In the genomic region with DNA sequence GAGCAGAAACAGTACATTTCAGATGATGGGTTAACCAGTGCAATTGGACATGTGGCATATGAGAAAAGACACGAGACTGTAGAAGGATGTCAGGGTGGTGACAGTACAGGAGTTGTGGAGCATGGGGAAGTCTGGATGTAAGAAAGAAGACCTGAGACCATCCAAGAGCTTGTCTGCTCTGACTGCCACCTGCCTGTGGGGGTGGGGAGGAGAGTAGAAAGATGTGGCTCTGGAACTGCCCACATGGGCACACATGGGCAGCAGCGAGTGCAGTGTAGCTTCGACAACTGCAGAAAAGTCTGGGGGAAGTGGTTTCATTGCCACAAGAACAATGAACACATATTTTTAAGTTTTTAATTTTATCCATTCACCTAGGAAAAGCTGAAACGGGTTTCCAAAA, we compare ENCODE assay signal across 8 mouse cellular contexts. TPM values are rescaled to one million over a fixed set of nuclear protein-coding genes. Genes with fewer than 3 reads are reported as not detected.
A peak's percentile ranks its signal among the peaks of the same experiment; 100 is the strongest.
DNase-seq lines count a peak whose midpoint lies in the region; ATAC-seq and TF ChIP-seq lines count a peak whose summit lies in the region.

No protein-coding gene starts in this region.

- peak overlapping the region; percentile 88; the same call in 1 of the 2 replicates for H3K4me3 ChIP-seq in gastrocnemius, adult 2 months

- peak overlapping the region; percentile 84; the same call in 1 of the 2 replicates for H3K27ac ChIP-seq in gastrocnemius, adult 2 months

- no peaks in the 10 kb centered on the region for H3K27me3 ChIP-seq in splenic B cell, adult 2 months (ENCODE audit: control insufficient read depth, insufficient read depth, low read length, poor library complexity, severe bottlenecking)

- TF ChIP-seq CTCF in gastrocnemius, adult 2 months (IDR thresholded peaks at IDR 0.05), result no peak

- intact Hi-C loops in gastrocnemius, adult 2 months (cut with DNase I), result no loop called here

- peaks cover 4% of the 10 kb centered on the region; the same call in 1 of the 2 replicates for H3K36me3 ChIP-seq in splenic B cell, adult 2 months (ENCODE audit: control insufficient read depth, insufficient read depth, low read length, poor library complexity, severe bottlenecking)

- ATAC-seq in erythroid progenitor cell, adult 5-6 weeks (replicated peaks; ENCODE audit: low FRiP score, poor library complexity, severe bottlenecking), result 0 out of 2 replicates have a peak, but pooled peaks have one; percentile 16

- DNase-seq in gastrocnemius, adult 2 months, result no peak
- DNase-seq in gastrocnemius, postnatal 4 days (ENCODE audit: low spot score in 2 of 2), result no peak
- DNase-seq in B cell, adult 2 months, result peak; percentile 76 to 80
- DNase-seq in liver, result peak; percentile 56
- DNase-seq in splenic B cell, adult 2 months (ENCODE audit: low read depth, low spot score), result peak; percentile 75
- no peak for DNase-seq in cerebellum, postnatal 25 days
- DNase-seq in frontal cortex, postnatal 25 days (ENCODE audit: low spot score in 2 of 2), result no peak

RNA-seq across cellular contexts. Expression of gene Sema4b, which starts 10.7 kb away (rescaled TPM):
- 1 to 10 TPM; 1.8 to 2.1 TPM for total RNA-seq in gastrocnemius, adult 2 months (2021)
- 1 to 10 TPM; 5.4 to 5.6 TPM for total RNA-seq in gastrocnemius, postnatal 4 days (2021)
- total RNA-seq in erythroid progenitor cell, adult 5-6 weeks (2015; ENCODE audit: low replicate concordance), result 106 and 122 TPM in 2 replicates
- 105 and 126 TPM in 2 replicates for total RNA-seq in erythroid progenitor cell, adult 5-6 weeks (2017; ENCODE audit: low replicate concordance)

RNA-seq across cellular contexts. Expression of gene Cib1, which starts 35.2 kb away (rescaled TPM):
- total RNA-seq in gastrocnemius, adult 2 months (2021), result 1 to 10 TPM; 5.6 to 9.0 TPM
- total RNA-seq in gastrocnemius, postnatal 4 days (2021), result 10 to 100 TPM; 21.1 to 21.2 TPM
- total RNA-seq in erythroid progenitor cell, adult 5-6 weeks (2015; ENCODE audit: low replicate concordance), result 69.2 and 73.8 TPM in 2 replicates
- 70.2 and 70.4 TPM in 2 replicates for total RNA-seq in erythroid progenitor cell, adult 5-6 weeks (2017; ENCODE audit: low replicate concordance)

RNA-seq across cellular contexts. Expression of gene Gdpgp1, which starts 35.3 kb away (rescaled TPM):
- under 1 TPM; 0.79 to 0.86 TPM for total RNA-seq in gastrocnemius, adult 2 months (2021)
- total RNA-seq in gastrocnemius, postnatal 4 days (2021), result 1 to 10 TPM; 1.7 to 1.9 TPM
- 1.3 and 5.4 TPM in 2 replicates for total RNA-seq in erythroid progenitor cell, adult 5-6 weeks (2015; ENCODE audit: low replicate concordance)
- total RNA-seq in erythroid progenitor cell, adult 5-6 weeks (2017; ENCODE audit: low replicate concordance), result 0.08 and 0.64 TPM in 2 replicates

RNA-seq across cellular contexts. Expression of gene Ttll13, which starts 48.8 kb away (rescaled TPM):
- total RNA-seq in gastrocnemius, adult 2 months (2021), result under 1 TPM in 1 of 2 experiments, not detected in 1; 0.15 TPM
- total RNA-seq in gastrocnemius, postnatal 4 days (2021), result under 1 TPM; 0.36 to 0.61 TPM
- 2.9 TPM in 1 of 2 replicates, not detected in the other for total RNA-seq in erythroid progenitor cell, adult 5-6 weeks (2015; ENCODE audit: low replicate concordance)
- total RNA-seq in erythroid progenitor cell, adult 5-6 weeks (2017; ENCODE audit: low replicate concordance), result not detected in 2 replicates

Comparison
In these comparisons a context has a peak if more than half of its experiments do, and no peak if none do; other contexts are left out.
1. DNase-seq: peak in B cell, adult 2 months (2 of 2), liver (single experiment) and splenic B cell, adult 2 months (single experiment); none in gastrocnemius, adult 2 months (single experiment), gastrocnemius, postnatal 4 days (0 of 2), cerebellum, postnatal 25 days (0 of 2) and frontal cortex, postnatal 25 days (0 of 2).
2. RNA of gene Sema4b, which starts 10.7 kb away (total RNA-seq): 105 to 126 TPM in erythroid progenitor cell, adult 5-6 weeks; 5.4 to 5.6 TPM in gastrocnemius, postnatal 4 days and 1.8 to 2.1 TPM in gastrocnemius, adult 2 months; every median in the first group is over 10 times any median in the second.